Mouse (Mus musculus) limb, embryonic 12.5 days (tissue): ENCODE data around the gene Atg4b. TPM values are rescaled to one million over a fixed set of nuclear protein-coding genes. Genes with fewer than 3 reads are reported as not detected.

Source experiments
- ATAC-seq: fragments of 200-750 bp; cut with Nextera tagmentation; 2 replicates; pipeline ENCODE4 v1.8.0; 2017; ENCODE audit warnings: low read depth, moderate TSS enrichment; ENCODE audit not compliant: insufficient number of reproducible peaks, insufficient read depth, low FRiP score, low TSS enrichment
- H3K27ac ChIP-seq: fragments of 300-500 bp; sonication (generic); 2 replicates; pipeline ENCODE4 v1.5.1; 2016; ENCODE audit warnings: mild to moderate bottlenecking, moderate library complexity
- H3K27me3 ChIP-seq: fragments of 300-500 bp; sonication (generic); 2 replicates; pipeline ENCODE4 v1.6.1; 2016; ENCODE audit warnings: mild to moderate bottlenecking, moderate library complexity
- H3K36me3 ChIP-seq: fragments of 300-500 bp; sonication (generic); 2 replicates; pipeline ENCODE4 v1.6.1; 2016; ENCODE audit warnings: mild to moderate bottlenecking, moderate library complexity
- H3K4me1 ChIP-seq: fragments of 300-500 bp; sonication (generic); replicated peaks from 2 replicates; pipeline ENCODE4 v1.6.1; 2016
- H3K4me2 ChIP-seq: fragments of 300-500 bp; sonication (generic); 2 replicates; pipeline ENCODE4 v1.6.1; 2016; ENCODE audit warnings: mild to moderate bottlenecking, moderate library complexity
- H3K4me3 ChIP-seq: fragments of 300-500 bp; sonication (generic); replicated peaks from 2 replicates; pipeline ENCODE4 v1.5.1; 2016; ENCODE audit warnings: mild to moderate bottlenecking
- H3K9ac ChIP-seq: fragments of 300-500 bp; sonication (generic); replicated peaks from 2 replicates; pipeline ENCODE4 v1.6.1; 2016; ENCODE audit warnings: mild to moderate bottlenecking, moderate library complexity
- H3K9me3 ChIP-seq: fragments of 300-500 bp; sonication (generic); 2 replicates; pipeline ENCODE4 v1.6.1; 2016; ENCODE audit warnings: mild to moderate bottlenecking, moderate library complexity
- WGBS: fragments of 180-500 bp; shearing (Covaris S2); methylation state at CpG from one replicate; pipeline ENCODE4 v1.1.7; 2016; 5-methylcytosine and 5-hydroxymethylcytosine counted together
- polyA plus RNA-seq: library from polyadenylated mRNA; unstranded; fragments of >200 nt; fragmentation: Nextera tagmentation; extraction: Ambion mirVana; gene quantifications from 2 replicates; pipeline ENCODE4 v1.2.1, GENCODE M21; 2016

The Atg4b gene
- polyA plus RNA-seq, 1 experiment from 2014 or later = 103 TPM

GRCm38 (mm10) chr1:93731880-93732281 is 19.4 kb upstream of the Atg4b start:
- H3K27ac ChIP-seq = no peak overlapping the region

DNA sequence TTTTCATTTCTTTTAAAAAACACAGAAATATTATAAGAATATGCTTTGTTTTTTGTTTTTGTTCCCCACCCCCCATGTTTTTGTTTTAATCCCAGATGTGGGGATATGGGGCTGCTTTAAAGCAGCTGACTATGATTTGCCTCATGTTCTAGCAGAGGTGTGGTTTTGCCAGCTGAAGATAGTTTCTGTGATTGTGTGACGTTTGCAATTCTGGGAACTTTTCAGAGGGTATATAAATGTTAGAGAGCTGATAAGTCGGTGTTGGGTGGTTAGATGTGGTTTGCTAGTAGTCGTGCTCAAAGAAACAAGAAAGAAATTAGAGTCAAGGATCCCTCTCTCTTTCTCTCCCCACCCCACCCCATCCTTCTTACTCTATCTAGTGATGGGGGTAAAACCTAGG is 15.4 kb upstream of the Atg4b start:
- WGBS = 95% methylated on average over 3 of the region's 3 CpGs
- no peaks in the 10 kb centered on the region for H3K27me3 ChIP-seq
- no peaks in the 10 kb centered on the region for H3K9me3 ChIP-seq
- H3K27ac ChIP-seq = no peak overlapping the region
- H3K4me3 ChIP-seq = no peak overlapping the region
- H3K4me2 ChIP-seq = no peak overlapping the region
- H3K36me3 ChIP-seq = no peaks in the 10 kb centered on the region
- no peak overlapping the region for H3K9ac ChIP-seq
- no peaks in the 10 kb centered on the region for H3K4me1 ChIP-seq
- no peak for ATAC-seq

More at GRCm38 (mm10) chr1:93731880-93732281, 19.4 kb upstream of the Atg4b start:
- H3K4me1 ChIP-seq = no peaks in the 10 kb centered on the region
- H3K9me3 ChIP-seq = no peaks in the 10 kb centered on the region
- no peaks in the 10 kb centered on the region for H3K36me3 ChIP-seq
- H3K4me3 ChIP-seq = no peak overlapping the region
- no peaks in the 10 kb centered on the region for H3K27me3 ChIP-seq
- H3K4me2 ChIP-seq = no peak overlapping the region
- no peak for ATAC-seq
- H3K9ac ChIP-seq = no peak overlapping the region
- 33% methylated on average over 3 of the region's 3 CpGs for WGBS

DNA sequence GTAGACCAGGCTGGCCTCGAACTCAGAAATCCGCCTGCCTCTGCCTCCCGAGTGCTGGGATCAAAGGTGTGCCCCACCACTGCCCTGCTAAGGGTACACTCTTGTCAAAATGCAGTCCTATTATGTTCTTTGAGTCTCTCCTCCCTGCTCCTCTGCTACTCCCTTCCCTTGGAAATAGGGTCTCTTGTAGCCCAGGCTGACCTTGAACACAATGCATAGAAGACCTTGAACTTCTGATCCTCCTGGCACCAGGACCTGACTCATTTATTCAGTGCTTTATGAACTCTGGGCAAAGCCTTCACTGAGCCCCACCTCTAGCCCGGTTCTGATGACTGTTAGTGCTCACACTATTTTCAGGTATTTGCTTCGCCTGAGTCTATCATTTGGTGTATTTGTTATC is 13.6 kb upstream of the Atg4b start:
- H3K9me3 ChIP-seq = no peaks in the 10 kb centered on the region
- 94% methylated on average over 5 of the region's 5 CpGs for WGBS
- H3K9ac ChIP-seq = no peak overlapping the region
- H3K4me3 ChIP-seq = no peak overlapping the region
- 0 out of 2 replicates have a peak, but pooled peaks cover 2% of the 10 kb centered on the region for H3K36me3 ChIP-seq
- no peaks in the 10 kb centered on the region for H3K4me1 ChIP-seq
- no peak for ATAC-seq
- no peak overlapping the region for H3K27ac ChIP-seq
- H3K27me3 ChIP-seq = no peaks in the 10 kb centered on the region
- no peak overlapping the region for H3K4me2 ChIP-seq

- WGBS = 88% methylated on average over 2 of the region's 2 CpGs
- no peaks in the 10 kb centered on the region for H3K27me3 ChIP-seq
- no peak for ATAC-seq
- peaks cover 23% of the 10 kb centered on the region; the same call in 1 of the 2 replicates for H3K36me3 ChIP-seq
- no peak overlapping the region for H3K27ac ChIP-seq
- H3K9me3 ChIP-seq = no peaks in the 10 kb centered on the region
- H3K4me3 ChIP-seq = no peak overlapping the region
- no peak overlapping the region for H3K9ac ChIP-seq
- no peaks in the 10 kb centered on the region for H3K4me1 ChIP-seq
- no peak overlapping the region for H3K4me2 ChIP-seq
These were observed 10.6 kb upstream of the Atg4b start for GRCm38 (mm10) chr1:93740671-93741070.

DNA sequence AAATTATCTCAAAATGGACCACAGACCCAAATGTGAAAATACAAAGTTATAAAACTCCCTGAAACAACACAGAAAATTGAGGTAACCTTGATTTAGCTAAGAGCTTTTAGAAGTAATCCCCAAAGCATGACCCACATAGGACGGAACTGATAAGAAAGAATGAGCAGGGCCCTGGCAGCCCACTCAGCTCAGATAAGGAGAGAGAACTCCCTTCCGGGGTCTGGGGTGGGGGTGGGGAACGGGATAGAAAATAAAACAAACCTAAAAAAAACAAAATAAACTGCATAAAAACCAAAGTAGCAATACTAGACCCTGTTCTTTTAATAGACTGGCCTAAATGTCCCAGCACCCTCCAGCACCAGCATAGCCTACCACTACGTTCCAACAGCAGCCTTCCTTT is 9.3 kb upstream of the Atg4b start:
- Histone ChIP-seq H3K4me2 (no peak overlapping the region), H3K9ac (no peak overlapping the region), H3K4me1 (no peaks in the 10 kb centered on the region), H3K9me3 (no peaks in the 10 kb centered on the region), H3K27me3 (no peaks in the 10 kb centered on the region), H3K27ac (no peak overlapping the region), H3K36me3 (peaks cover 31% of the 10 kb centered on the region; the same call in 1 of the 2 replicates), H3K4me3 (no peak overlapping the region)
- ATAC-seq = no peak
- WGBS = 87% methylated on average over 4 of the region's 4 CpGs

DNA sequence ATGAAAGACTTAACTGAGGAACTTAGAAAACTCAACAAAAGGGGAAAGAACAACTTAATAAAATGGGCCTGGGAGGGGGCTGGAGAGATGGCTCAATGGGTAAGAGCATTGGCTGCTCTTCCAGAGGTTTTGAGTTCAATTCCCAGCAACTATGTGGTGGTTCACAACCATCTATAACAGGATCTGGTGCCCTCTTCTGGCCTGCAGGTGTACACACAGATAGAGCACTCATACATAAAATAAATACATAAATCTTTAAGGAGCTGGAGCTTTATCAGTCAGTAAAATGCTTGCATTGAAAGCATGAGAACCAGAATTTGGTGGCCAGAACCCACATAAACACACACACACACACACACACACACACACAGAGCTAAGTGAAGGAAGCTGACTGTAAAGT is 8.4 kb upstream of the Atg4b start:
- ATAC-seq = no peak
- H3K27ac ChIP-seq = no peak overlapping the region
- no peak overlapping the region for H3K9ac ChIP-seq

DNA sequence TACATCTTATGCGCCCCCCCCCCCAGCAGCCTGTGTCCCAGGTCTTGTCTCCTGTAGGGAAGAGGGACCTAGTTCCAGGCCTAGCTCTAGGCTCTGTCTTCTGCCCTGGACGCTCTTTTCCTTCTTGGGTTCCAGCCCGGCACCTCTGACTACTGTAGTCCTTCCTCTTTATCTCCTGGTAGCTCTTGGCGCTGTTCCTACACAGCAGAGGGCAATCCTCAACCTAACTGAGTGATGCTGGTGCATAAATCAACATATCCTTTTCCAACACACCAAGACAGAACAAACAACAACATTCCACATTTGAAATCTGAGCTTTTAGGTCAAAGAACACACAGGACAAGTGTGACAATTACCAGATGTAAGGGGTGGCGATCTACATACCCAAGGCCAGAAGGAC is 5.1 kb upstream of the Atg4b start:
- Histone ChIP-seq H3K4me3 (no peak overlapping the region), H3K4me1 (no peaks in the 10 kb centered on the region), H3K27ac (no peak overlapping the region), H3K36me3 (peaks cover 60% of the 10 kb centered on the region), H3K4me2 (no peak overlapping the region), H3K27me3 (no peaks in the 10 kb centered on the region), H3K9me3 (no peaks in the 10 kb centered on the region), H3K9ac (no peak overlapping the region)
- no peak for ATAC-seq
- 82% methylated on average over 5 of the region's 5 CpGs for WGBS

More for the DNA sequence above, 8.4 kb upstream of the Atg4b start:
- Histone ChIP-seq H3K4me2 (no peak overlapping the region), H3K4me3 (no peak overlapping the region), H3K4me1 (no peaks in the 10 kb centered on the region), H3K9me3 (no peaks in the 10 kb centered on the region), H3K36me3 (peaks cover 31% of the 10 kb centered on the region; the same call in 1 of the 2 replicates), H3K27me3 (no peaks in the 10 kb centered on the region)

DNA sequence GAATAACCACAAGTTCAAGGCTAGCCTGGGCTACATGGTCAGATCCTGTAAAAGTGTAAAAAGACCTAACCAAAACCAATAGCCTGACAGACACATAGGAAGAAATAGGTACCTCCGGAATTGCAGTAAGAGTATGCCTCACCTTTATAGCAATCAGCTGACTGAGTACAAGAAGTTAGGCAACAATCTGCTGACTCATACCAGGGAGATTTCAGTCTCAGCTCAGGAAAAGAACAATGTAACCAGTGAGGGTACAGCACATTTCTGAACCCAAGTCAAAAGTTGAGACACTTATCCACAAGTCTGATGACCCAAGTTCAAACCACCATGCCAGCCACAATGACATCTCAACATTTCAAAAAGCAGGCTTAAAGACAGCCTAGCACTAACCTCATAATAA is 2.8 kb upstream of the Atg4b start:
- peaks cover 8% of the 10 kb centered on the region for H3K4me1 ChIP-seq
- WGBS = 95% methylated on average over 1 of the region's 1 CpGs
- no peaks in the 10 kb centered on the region for H3K27me3 ChIP-seq
- H3K9me3 ChIP-seq = no peaks in the 10 kb centered on the region
- H3K36me3 ChIP-seq = peaks cover 52% of the 10 kb centered on the region
- ATAC-seq = no peak
- no peak overlapping the region for H3K4me3 ChIP-seq
- no peak overlapping the region for H3K4me2 ChIP-seq
- H3K27ac ChIP-seq = no peak overlapping the region
- H3K9ac ChIP-seq = no peak overlapping the region

DNA sequence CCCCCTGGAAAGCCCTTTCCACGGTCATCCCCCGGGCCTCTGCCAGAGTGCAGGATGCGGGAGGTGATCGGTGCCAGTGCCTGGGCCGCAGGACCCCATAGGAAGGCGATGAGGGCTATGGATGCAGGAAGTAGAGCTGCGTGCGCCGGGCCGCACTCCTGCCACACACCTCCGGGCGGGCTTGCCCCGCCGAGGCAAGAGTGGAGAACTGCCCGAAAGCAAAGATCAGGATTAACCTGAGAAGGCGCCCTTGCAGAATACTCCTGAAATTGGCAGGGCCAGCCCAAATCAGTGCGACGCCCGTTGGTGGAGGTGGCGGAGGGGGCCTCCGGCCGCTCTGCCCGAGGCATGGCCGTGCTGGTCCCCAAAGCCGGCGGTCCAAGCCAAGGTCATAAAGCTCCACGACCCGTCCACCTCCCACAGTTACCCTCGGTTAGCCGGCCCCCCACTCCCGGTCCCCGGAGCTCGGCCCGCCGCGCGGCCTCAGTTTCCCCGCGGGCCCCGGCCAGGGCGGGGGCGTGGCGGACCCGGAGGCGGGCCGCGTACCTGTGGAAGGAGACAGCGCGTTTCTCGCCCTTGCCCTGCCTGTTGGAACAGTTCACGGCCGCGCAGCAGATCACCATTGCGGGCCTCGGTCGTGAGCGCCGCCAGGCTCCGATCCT is 2.7 kb downstream of the Atg4b start:
- under 1% methylated on average over 59 of the region's 59 CpGs for WGBS
- Histone ChIP-seq H3K27ac (peak overlapping the region; percentile 87), H3K9ac (peak overlapping the region; percentile 89), H3K4me2 (peak overlapping the region; percentile 89), H3K4me3 (peak overlapping the region; percentile 95), H3K36me3 (peaks cover 19% of the 10 kb centered on the region), H3K4me1 (peaks cover 11% of the 10 kb centered on the region), H3K27me3 (no peaks in the 10 kb centered on the region), H3K9me3 (no peaks in the 10 kb centered on the region)
- ATAC-seq = peak; percentile 64

- Histone ChIP-seq H3K4me3 (peak within 1 kb of the TSS; percentile 95), H3K4me2 (peak within 1 kb of the TSS; percentile 89), H3K9ac (peak within 1 kb of the TSS; percentile 89), H3K9me3 (no peaks in the 10 kb centered on the region), H3K36me3 (peaks cover 13% of the 10 kb centered on the region), H3K27ac (peak within 1 kb of the TSS; percentile 87), H3K4me1 (peaks cover 11% of the 10 kb centered on the region), H3K27me3 (no peaks in the 10 kb centered on the region)
- peak; percentile 88 for ATAC-seq
- WGBS = under 1% methylated on average over 96 of the region's 121 CpGs
These were observed 3.4 kb downstream of the Atg4b start, which contains the start of gene Thap4 for GRCm38 (mm10) chr1:93754573-93755290. TSS of gene Thap4 (minus strand) at chr1:93754864.

DNA sequence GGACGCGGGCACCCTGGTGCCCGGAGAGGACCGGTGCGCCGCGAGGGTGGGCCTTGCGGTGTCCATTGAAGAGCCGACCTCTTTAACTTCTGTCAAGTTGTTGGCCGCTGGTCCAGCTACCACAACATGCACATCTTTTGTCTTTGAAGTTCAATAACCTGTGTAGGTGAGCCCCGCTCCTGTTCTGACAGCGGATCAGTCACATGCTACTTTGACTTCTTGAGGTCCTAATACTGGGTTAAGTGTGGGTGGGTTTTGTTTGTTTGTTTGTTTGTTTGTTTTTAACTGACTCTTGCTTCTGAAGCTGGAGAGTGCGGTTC is 4.0 kb downstream of the Atg4b start:
- Histone ChIP-seq H3K27ac (peak overlapping the region; percentile 87), H3K4me2 (peak overlapping the region; percentile 89), H3K36me3 (peaks cover 7% of the 10 kb centered on the region), H3K9ac (peak overlapping the region; percentile 89), H3K9me3 (no peaks in the 10 kb centered on the region), H3K4me1 (peaks cover 11% of the 10 kb centered on the region), H3K4me3 (peak overlapping the region; percentile 95), H3K27me3 (no peaks in the 10 kb centered on the region)
- 1% methylated on average over 13 of the region's 13 CpGs for WGBS
- ATAC-seq = no peak
